26 mouse cellular contexts compared by ENCODE assay signal in the genomic region with DNA sequence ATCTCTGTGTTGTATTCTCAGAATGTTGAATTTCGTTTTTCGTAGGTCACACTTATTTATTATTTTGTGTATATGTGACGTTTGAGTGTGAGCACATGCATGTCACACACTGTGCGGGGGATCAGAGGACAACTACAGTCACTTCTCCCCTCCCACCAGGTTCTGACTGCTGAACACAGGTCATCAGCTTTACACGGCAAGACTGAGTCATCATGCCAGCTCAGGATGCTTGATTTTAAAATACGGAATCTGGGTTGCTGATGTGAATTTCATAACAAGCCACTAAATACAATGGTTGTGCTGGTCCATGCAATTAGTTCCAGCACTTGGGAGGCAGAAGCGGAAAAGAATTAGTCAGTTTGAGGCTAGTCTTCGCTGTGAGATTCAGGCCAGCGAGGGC. TPM values are rescaled to one million over a fixed set of nuclear protein-coding genes. Genes with fewer than 3 reads are reported as not detected.
A peak's percentile ranks its signal among the peaks of the same experiment; 100 is the strongest.
DNase-seq lines count a peak whose midpoint lies in the region; ATAC-seq and TF ChIP-seq lines count a peak whose summit lies in the region.
"Had no signal": no experiment of that assay in that cellular context is flagged by ENCODE, and none has a peak within 500 bp of the region (broad histone marks: within the 10 kb centered on the region; RNA-seq: fewer than 3 reads in every experiment).

No protein-coding gene starts in this region.

- TF ChIP-seq CTCF in left cerebral cortex, adult 2 months (IDR thresholded peaks at IDR 0.05), result no peak

- H3K27me3 ChIP-seq in embryonic facial prominence, embryonic 15.5 days, result no peaks in the 10 kb centered on the region
- H3K27me3 ChIP-seq in stomach, embryonic 16.5 days (ENCODE audit: control insufficient read depth, insufficient read depth, low read length), result no peaks in the 10 kb centered on the region
- H3K27me3 ChIP-seq in midbrain, embryonic 11.5 days (ENCODE audit: control insufficient read depth, insufficient read depth, low read length), result no peaks in the 10 kb centered on the region
- H3K27me3 ChIP-seq: heart, embryonic 13.5 days; kidney, embryonic 15.5 days; limb, embryonic 15.5 days; midbrain, embryonic 15.5 days; neural tube, embryonic 12.5 days had no signal

- 80% methylated on average over 9 of the region's 9 CpGs for WGBS in embryonic facial prominence, embryonic 15.5 days
- 80% methylated on average over 9 of the region's 9 CpGs for WGBS in stomach, embryonic 16.5 days
- 90% methylated on average over 9 of the region's 9 CpGs for WGBS in midbrain, embryonic 11.5 days

- H3K4me3 ChIP-seq in embryonic facial prominence, embryonic 15.5 days (replicated peaks), result no peak overlapping the region
- H3K4me3 ChIP-seq in stomach, embryonic 16.5 days (replicated peaks; ENCODE audit: low read length), result no peak overlapping the region
- no peak overlapping the region for H3K4me3 ChIP-seq in midbrain, embryonic 11.5 days (ENCODE audit: low read depth, low read length)
- no peak overlapping the region for H3K4me3 ChIP-seq in left cerebral cortex, adult 2 months
- H3K4me3 ChIP-seq: heart, adult 2 months; heart, embryonic 13.5 days; kidney, embryonic 15.5 days; limb, embryonic 15.5 days; midbrain, embryonic 15.5 days; neural tube, embryonic 12.5 days had no signal

- ATAC-seq in embryonic facial prominence, embryonic 15.5 days (ENCODE audit: insufficient number of reproducible peaks, low FRiP score, low TSS enrichment, low read depth), result no peak
- no peak for ATAC-seq in stomach, embryonic 16.5 days (ENCODE audit: insufficient read depth, low FRiP score)
- ATAC-seq in midbrain, embryonic 11.5 days (ENCODE audit: low FRiP score), result no peak
- ATAC-seq: forebrain, embryonic 14.5 days; midbrain, embryonic 15.5 days had no signal

- peak overlapping the region; percentile 3; the same call in 1 of the 2 replicates for H3K27ac ChIP-seq in embryonic facial prominence, embryonic 15.5 days (replicated peaks)
- H3K27ac ChIP-seq in stomach, embryonic 16.5 days (ENCODE audit: low read length), result no peak overlapping the region
- H3K27ac ChIP-seq in midbrain, embryonic 11.5 days (ENCODE audit: low read depth, low read length), result no peak overlapping the region
- no peak overlapping the region for H3K27ac ChIP-seq in left cerebral cortex, adult 2 months
- H3K27ac ChIP-seq: heart, adult 2 months; heart, embryonic 13.5 days; hindbrain, embryonic 14.5 days; kidney, embryonic 15.5 days; liver, embryonic 14.5 days; neural tube, embryonic 12.5 days had no signal

- H3K9me3 ChIP-seq in embryonic facial prominence, embryonic 15.5 days (replicated peaks), result no peaks in the 10 kb centered on the region
- H3K9me3 ChIP-seq in stomach, embryonic 16.5 days (replicated peaks; ENCODE audit: control insufficient read depth, low read length), result no peaks in the 10 kb centered on the region
- H3K9me3 ChIP-seq in midbrain, embryonic 11.5 days (ENCODE audit: control insufficient read depth, low read length), result no peaks in the 10 kb centered on the region
- H3K9me3 ChIP-seq: heart, embryonic 13.5 days; kidney, embryonic 15.5 days; limb, embryonic 15.5 days; midbrain, embryonic 15.5 days; neural tube, embryonic 12.5 days had no signal

- H3K4me1 ChIP-seq in embryonic facial prominence, embryonic 15.5 days, result peaks cover 20% of the 10 kb centered on the region
- H3K4me1 ChIP-seq in stomach, embryonic 16.5 days (ENCODE audit: control insufficient read depth, insufficient read depth, low read length), result peaks cover 20% of the 10 kb centered on the region
- peaks cover 7% of the 10 kb centered on the region; the same call in 1 of the 2 replicates for H3K4me1 ChIP-seq in midbrain, embryonic 11.5 days (ENCODE audit: control insufficient read depth, insufficient read depth, low read length)

- no peak overlapping the region for H3K4me2 ChIP-seq in embryonic facial prominence, embryonic 15.5 days (replicated peaks)
- H3K4me2 ChIP-seq in stomach, embryonic 16.5 days (ENCODE audit: low read depth, low read length), result no peak overlapping the region
- H3K4me2 ChIP-seq in midbrain, embryonic 11.5 days, result no peak overlapping the region
- H3K4me2 ChIP-seq: hindbrain, embryonic 14.5 days; kidney, embryonic 15.5 days; limb, embryonic 15.5 days; lung, embryonic 14.5 days; neural tube, embryonic 12.5 days had no signal

- intact Hi-C loops in left cerebral cortex, adult 2 months (cut with DNase I), result no loop called here

- peak; percentile 62 for DNase-seq in 3T3-L1 (ENCODE audit: low read depth, low spot score)
- DNase-seq in CD4-positive helper T cell, adult 2 months (ENCODE audit: low read depth, low spot score), result peak; percentile 42
- no peak for DNase-seq in midbrain, embryonic 11.5 days (ENCODE audit: low spot score, missing footprints)
- DNase-seq in heart, postnatal 4 days, result no peak
- DNase-seq in left cerebral cortex, adult 2 months (ENCODE audit: extremely low spot score in 1 of 2, low spot score in 2 of 2), result no peak
- DNase-seq: adrenal gland, postnatal 14 days; cerebellum, adult 9-11 months; gastrocnemius, postnatal 14 days; heart, adult 2 months; kidney, adult 11 months; kidney, postnatal 36 days; lung, embryonic 14.5 days; lung, postnatal 36 days; retina, postnatal 1 day; right cerebral cortex, postnatal 25 days; thymus, postnatal 25 days had no signal

- H3K36me3 ChIP-seq in embryonic facial prominence, embryonic 15.5 days, result 0 out of 2 replicates have a peak, but pooled peaks cover 5% of the 10 kb centered on the region
- H3K36me3 ChIP-seq in stomach, embryonic 16.5 days (ENCODE audit: control insufficient read depth, insufficient read depth, low read length), result no peaks in the 10 kb centered on the region
- no peaks in the 10 kb centered on the region for H3K36me3 ChIP-seq in midbrain, embryonic 11.5 days (ENCODE audit: control insufficient read depth, insufficient read depth, low read length)

- no peak overlapping the region for H3K9ac ChIP-seq in embryonic facial prominence, embryonic 15.5 days
- 0 out of 2 replicates have a peak overlapping the region, but pooled peaks have one; percentile 11 for H3K9ac ChIP-seq in stomach, embryonic 16.5 days (ENCODE audit: low read length)
- no peak overlapping the region for H3K9ac ChIP-seq in midbrain, embryonic 11.5 days (ENCODE audit: low read length)
- H3K9ac ChIP-seq: heart, embryonic 13.5 days; hindbrain, embryonic 14.5 days; kidney, embryonic 15.5 days; limb, embryonic 15.5 days; liver, embryonic 14.5 days; lung, embryonic 14.5 days; midbrain, embryonic 15.5 days; neural tube, embryonic 12.5 days had no signal

RNA-seq across cellular contexts. Expression of gene Sgsm2, which starts 15.9 kb away (rescaled TPM):
- 5.8 and 6.8 TPM in 2 replicates for polyA plus RNA-seq in embryonic facial prominence, embryonic 15.5 days (2015; fragmentation: Nextera tagmentation; extraction: Ambion mirVana)
- polyA plus RNA-seq in stomach, embryonic 16.5 days (2015; fragmentation: Nextera tagmentation; extraction: Ambion mirVana), result 6.0 and 7.0 TPM in 2 replicates
- polyA plus RNA-seq in midbrain, embryonic 11.5 days (2014; fragmentation: Nextera tagmentation; extraction: Ambion mirVana), result 5.8 and 6.8 TPM in 2 replicates
- 10 to 100 TPM; 14.6 to 14.9 TPM for total RNA-seq in heart, postnatal 4 days (2021)
- total RNA-seq in left cerebral cortex, adult 2 months (2021), result 10 to 100 TPM; 83.1 to 94.5 TPM

RNA-seq across cellular contexts. Expression of gene Tsr1, which starts 16.9 kb away (rescaled TPM):
- polyA plus RNA-seq in embryonic facial prominence, embryonic 15.5 days (2015; fragmentation: Nextera tagmentation; extraction: Ambion mirVana), result 41.2 and 41.8 TPM in 2 replicates
- polyA plus RNA-seq in stomach, embryonic 16.5 days (2015; fragmentation: Nextera tagmentation; extraction: Ambion mirVana), result 47.0 and 48.3 TPM in 2 replicates
- polyA plus RNA-seq in midbrain, embryonic 11.5 days (2014; fragmentation: Nextera tagmentation; extraction: Ambion mirVana), result 48.9 and 51.3 TPM in 2 replicates
- 10 to 100 TPM; 20.0 to 22.6 TPM for total RNA-seq in heart, postnatal 4 days (2021)
- total RNA-seq in left cerebral cortex, adult 2 months (2021), result 10 to 100 TPM; 28.2 to 34.0 TPM

RNA-seq across cellular contexts. Expression of gene Smg6, which starts 44.6 kb away (rescaled TPM):
- polyA plus RNA-seq in embryonic facial prominence, embryonic 15.5 days (2015; fragmentation: Nextera tagmentation; extraction: Ambion mirVana), result 17.5 and 18.1 TPM in 2 replicates
- 15.8 and 15.9 TPM in 2 replicates for polyA plus RNA-seq in stomach, embryonic 16.5 days (2015; fragmentation: Nextera tagmentation; extraction: Ambion mirVana)
- 16.0 and 17.9 TPM in 2 replicates for polyA plus RNA-seq in midbrain, embryonic 11.5 days (2014; fragmentation: Nextera tagmentation; extraction: Ambion mirVana)
- 10 to 100 TPM; 25.6 to 25.7 TPM for total RNA-seq in heart, postnatal 4 days (2021)
- total RNA-seq in left cerebral cortex, adult 2 months (2021), result 10 to 100 TPM; 30.9 to 32.6 TPM

RNA-seq across cellular contexts. Expression of gene Srr, which starts 44.7 kb away (rescaled TPM):
- polyA plus RNA-seq in embryonic facial prominence, embryonic 15.5 days (2015; fragmentation: Nextera tagmentation; extraction: Ambion mirVana), result 26.9 and 29.6 TPM in 2 replicates
- 18.6 and 19.1 TPM in 2 replicates for polyA plus RNA-seq in stomach, embryonic 16.5 days (2015; fragmentation: Nextera tagmentation; extraction: Ambion mirVana)
- polyA plus RNA-seq in midbrain, embryonic 11.5 days (2014; fragmentation: Nextera tagmentation; extraction: Ambion mirVana), result 25.9 and 29.7 TPM in 2 replicates
- total RNA-seq in heart, postnatal 4 days (2021), result 10 to 100 TPM; 29.4 to 30.4 TPM
- 10 to 100 TPM; 81.8 to 85.3 TPM for total RNA-seq in left cerebral cortex, adult 2 months (2021)

RNA-seq across cellular contexts. Expression of gene Mnt, which starts 50.3 kb away (rescaled TPM):
- 6.3 and 6.9 TPM in 2 replicates for polyA plus RNA-seq in embryonic facial prominence, embryonic 15.5 days (2015; fragmentation: Nextera tagmentation; extraction: Ambion mirVana)
- 2.5 and 3.2 TPM in 2 replicates for polyA plus RNA-seq in stomach, embryonic 16.5 days (2015; fragmentation: Nextera tagmentation; extraction: Ambion mirVana)
- 3.7 and 4.5 TPM in 2 replicates for polyA plus RNA-seq in midbrain, embryonic 11.5 days (2014; fragmentation: Nextera tagmentation; extraction: Ambion mirVana)
- total RNA-seq in heart, postnatal 4 days (2021), result 10 to 100 TPM; 14.8 to 15.7 TPM
- 10 to 100 TPM; 32.4 to 37.3 TPM for total RNA-seq in left cerebral cortex, adult 2 months (2021)

Comparison
In these comparisons a context has a peak if more than half of its experiments do, and no peak if none do; other contexts are left out.
1. DNase-seq: peak in 3T3-L1 (single experiment) and CD4-positive helper T cell, adult 2 months (single experiment); none in midbrain, embryonic 11.5 days (single experiment), heart, postnatal 4 days (single experiment) and left cerebral cortex, adult 2 months (0 of 2).